Mouse (Mus musculus) urinary bladder, postnatal 36 days (tissue): ENCODE measurements around the gene Gcsam.
A peak's percentile ranks its signal among the peaks of the same experiment; 100 is the strongest.

Experiments
- DNase-seq, 2 experiments: peaks; one replicate each; pipeline ENCODE4 v3.0.0; 2022; ENCODE audit warnings: low spot score in 2 of 2, mixed read lengths in 1 of 2

Gcsam gene

GRCm38 (mm10) chr16:45651497-45651896 lies 41.3 kb downstream of the Gcsam start:
- DNase-seq, result no peak

GRCm38 (mm10) chr16:45653009-45653933 lies 43.1 kb downstream of the Gcsam start:
- DNase-seq, result no peak

GRCm38 (mm10) chr16:45653934-45654332 lies 43.8 kb downstream of the Gcsam start, which contains the start of gene BC016579:
TSS of gene BC016579 (minus strand) at chr16:45654068.
- DNase-seq, result peak; percentile 27 to 40

- DNase-seq, result no peak
These were observed 44.3 kb downstream of the Gcsam start for GRCm38 (mm10) chr16:45654465-45654864.

- no peak for DNase-seq
These were observed 47.5 kb downstream of the Gcsam start for GRCm38 (mm10) chr16:45657574-45658159.

GRCm38 (mm10) chr16:45658248-45658647 lies 48.1 kb downstream of the Gcsam start:
- DNase-seq, result no peak

GRCm38 (mm10) chr16:45659596-45659995 lies 49.4 kb downstream of the Gcsam start:
- DNase-seq, result no peak

GRCm38 (mm10) chr16:45662381-45662780 lies 52.2 kb downstream of the Gcsam start:
- DNase-seq, result no peak

GRCm38 (mm10) chr16:45666136-45666535 lies 56.0 kb downstream of the Gcsam start:
- DNase-seq, result no peak

GRCm38 (mm10) chr16:45668178-45668577 lies 58.0 kb downstream of the Gcsam start:
- no peak for DNase-seq

GRCm38 (mm10) chr16:45670005-45670404 lies 59.8 kb downstream of the Gcsam start:
- no peak for DNase-seq
